In the genomic region with DNA sequence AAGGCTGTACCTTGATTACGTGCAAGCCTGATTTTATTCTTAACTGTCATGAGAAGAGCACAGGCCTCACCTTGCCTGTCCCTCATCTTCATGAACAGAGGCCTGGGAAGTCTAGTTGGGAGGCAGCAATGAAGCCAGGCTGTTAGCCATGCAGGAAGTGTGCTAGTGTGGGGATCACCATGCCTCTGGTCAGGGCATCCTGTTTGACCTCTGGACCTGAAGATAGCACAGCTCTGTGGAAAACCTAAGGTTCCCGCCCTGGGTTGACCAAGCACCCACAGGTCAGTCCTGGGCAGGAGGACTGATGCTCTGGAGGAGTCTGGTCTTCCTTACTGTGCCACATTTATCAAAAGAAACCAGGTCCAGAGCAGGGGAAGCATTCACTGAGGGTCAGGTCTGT, we compare ENCODE assay signal across 19 mouse cellular contexts.
"Had no signal": no experiment of that assay in that cellular context is flagged by ENCODE, and none has a peak within 500 bp of the region (broad histone marks: within the 10 kb centered on the region; RNA-seq: fewer than 3 reads in every experiment).

No protein-coding gene starts in this region.

- H3K27ac ChIP-seq: liver, embryonic 14.5 days; midbrain, embryonic 10.5 days; midbrain, embryonic 12.5 days; neural tube, embryonic 13.5 days; neural tube, embryonic 15.5 days had no signal

- H3K9ac ChIP-seq: liver, embryonic 14.5 days; lung, embryonic 14.5 days; midbrain, embryonic 12.5 days; neural tube, embryonic 13.5 days; neural tube, embryonic 15.5 days had no signal

- H3K36me3 ChIP-seq: midbrain, embryonic 10.5 days; midbrain, embryonic 12.5 days; neural tube, embryonic 13.5 days; neural tube, embryonic 15.5 days had no signal

- H3K27me3 ChIP-seq: midbrain, embryonic 12.5 days; neural tube, embryonic 13.5 days; neural tube, embryonic 15.5 days had no signal

- ATAC-seq: midbrain, embryonic 16.5 days had no signal

- H3K9me3 ChIP-seq: midbrain, embryonic 10.5 days; midbrain, embryonic 12.5 days; neural tube, embryonic 13.5 days; neural tube, embryonic 15.5 days had no signal

- DNase-seq: lung, adult 18-20 months; lung, embryonic 14.5 days; lung, postnatal 10 days; lung, postnatal 4 days; midbrain, embryonic 14.5 days; retina, postnatal 1 day; right cerebral cortex, adult 18-20 months; right cerebral cortex, postnatal 25 days; right cerebral cortex, postnatal 4 days; spleen, adult 18-20 months; thymus, adult 2 months; thymus, postnatal 36 days had no signal

- H3K4me1 ChIP-seq: midbrain, embryonic 10.5 days; midbrain, embryonic 12.5 days; neural tube, embryonic 13.5 days; neural tube, embryonic 15.5 days had no signal

- H3K4me3 ChIP-seq: midbrain, embryonic 10.5 days; midbrain, embryonic 12.5 days; myocyte; neural tube, embryonic 13.5 days; neural tube, embryonic 15.5 days had no signal
